Mouse (Mus musculus) liver, embryonic 14 days (tissue): ENCODE measurements around the gene Rbm25. TPM values are rescaled to one million over a fixed set of nuclear protein-coding genes. Genes with fewer than 3 reads are reported as not detected.

Experiments used
- polyA plus RNA-seq: library from polyadenylated mRNA; depleted of rRNA; stranded (reverse); fragments of >200 nt; gene quantifications from 2 replicates; pipeline ENCODE4 v1.2.3, GENCODE M21; 2012; rRNA removed

Rbm25 gene
- 47.3 and 47.9 TPM in 2 replicates for polyA plus RNA-seq

GRCm38 (mm10) chr12:83630936-83631335 is at the start of gene Rbm25:
Gene Rbm25, plus strand, starts transcription at chr12:83631236.

GRCm38 (mm10) chr12:83597025-83597501 is 34.0 kb upstream of the Rbm25 start, which contains the start of gene Zfyve1:
Gene Zfyve1, minus strand, starts transcription at chr12:83597222.

GRCm38 (mm10) chr12:83687934-83688315 is 56.9 kb downstream of the Rbm25 start, which contains the start of gene Psen1:
Gene Psen1, plus strand, starts transcription at chr12:83688152.

Other genes with a start within 250 kb of the Rbm25 start
- 3.1 and 4.3 TPM in 2 replicates for gene Dpf3, start 143.5 kb upstream of the Rbm25 start, polyA plus RNA-seq
- 8.0 and 9.9 TPM in 2 replicates for gene Dcaf4, start 110.8 kb upstream of the Rbm25 start, polyA plus RNA-seq
- gene Zfyve1, start 34.0 kb upstream of the Rbm25 start, polyA plus RNA-seq, result 6.6 and 7.0 TPM in 2 replicates
- 7.4 and 8.0 TPM in 2 replicates for gene Psen1, start 56.9 kb downstream of the Rbm25 start, polyA plus RNA-seq
- gene Papln, start 132.4 kb downstream of the Rbm25 start, polyA plus RNA-seq, result 0.90 and 1.1 TPM in 2 replicates